Mouse (Mus musculus) lung, adult 10 weeks (tissue): Measurements from ENCODE around the gene R3hcc1l. TPM values are rescaled to one million over a fixed set of nuclear protein-coding genes. Genes with fewer than 3 reads are reported as not detected.

Source experiments
- polyA plus RNA-seq: library from polyadenylated mRNA; stranded (reverse); fragments of 350-450 nt; fragmentation: Illumina TruSeq; extraction: RNeasy Lipid Tissue Mini Kit (QIAGEN cat#74804); gene quantifications from one replicate; pipeline ENCODE4 v1.2.3, GENCODE M21; 2014; ENCODE audit warnings: low read depth, low replicate concordance; ENCODE audit not compliant: insufficient read depth

R3hcc1l gene
- polyA plus RNA-seq: 11.9 TPM

GRCm38 (mm10) chr19:42518620-42519310 lies at the start of gene R3hcc1l:
TSS of gene R3hcc1l (plus strand) at chr19:42518759.

DNA sequence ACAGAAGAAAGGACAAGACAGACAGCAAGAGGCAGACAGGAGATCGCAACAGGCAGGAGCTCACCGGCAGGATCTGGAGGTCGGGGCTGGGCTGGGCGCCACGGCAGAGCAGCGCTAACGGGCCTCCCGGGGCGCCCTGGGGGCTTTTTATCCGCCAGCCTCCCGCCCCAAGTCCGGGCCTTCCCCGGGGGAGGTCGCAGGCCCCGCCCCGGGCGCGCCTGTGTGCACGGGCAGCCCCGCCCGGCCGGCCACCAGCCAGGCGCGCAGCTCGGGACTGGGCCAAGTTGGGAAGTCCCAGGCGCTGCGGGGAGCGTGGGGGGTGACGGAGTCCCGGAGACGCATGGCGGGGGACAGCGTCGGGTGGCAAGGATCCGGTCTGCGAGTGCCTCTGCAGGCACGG lies 94.1 kb downstream of the R3hcc1l start, which contains the start of gene Loxl4:
TSS of gene Loxl4 (minus strand) at position 160 of the 400 bp plus-strand sequence.

Other genes with a start within 250 kb of the R3hcc1l start
- not detected for gene Crtac1, start 87.0 kb upstream of the R3hcc1l start, polyA plus RNA-seq
- 0.58 TPM for gene Loxl4, start 94.1 kb downstream of the R3hcc1l start, polyA plus RNA-seq
- 1.2 TPM for gene Pyroxd2, start 234.0 kb downstream of the R3hcc1l start, polyA plus RNA-seq